Mouse (Mus musculus): ENCODE measurements around the gene Dus1l.

GRCm38 (mm10) chr11:120824787-120825288 lies 28.6 kb upstream of the Dus1l start:
- TF ChIP-seq CTCF (IDR thresholded peaks at IDR 0.05; ENCODE audit: insufficient read depth, low read length) (no peak), POLR2A (IDR thresholded peaks at IDR 0.05; ENCODE audit: borderline replicate concordance, extremely low read depth, low read depth, low read length) (no peak)
